29 mouse cellular contexts compared by ENCODE assay signal in genomic region chr7:79588284-79588683, GRCm38 (mm10). TPM values are rescaled to one million over a fixed set of nuclear protein-coding genes. Genes with fewer than 3 reads are reported as not detected.
DNase-seq lines count a peak whose midpoint lies in the region; ATAC-seq lines count a peak whose summit lies in the region.
"Had no signal": no experiment of that assay in that cellular context is flagged by ENCODE, and none has a peak within 500 bp of the region (broad histone marks: within the 10 kb centered on the region; RNA-seq: fewer than 3 reads in every experiment).

No protein-coding gene starts in this region.

- 78% methylated on average over 3 of the region's 3 CpGs for WGBS in forebrain, embryonic 15.5 days
- 80% methylated on average over 3 of the region's 3 CpGs for WGBS in forebrain, embryonic 16.5 days

- H3K4me1 ChIP-seq in forebrain, embryonic 15.5 days = peaks cover 43% of the 10 kb centered on the region
- H3K4me1 ChIP-seq in forebrain, embryonic 16.5 days (replicated peaks; ENCODE audit: control insufficient read depth, insufficient read depth, low read length) = peaks cover 38% of the 10 kb centered on the region

- DNase-seq in retina, postnatal 1 day = peak; percentile 44
- no peak for DNase-seq in retina, embryonic 14.5 days (ENCODE audit: low spot score)
- peak; percentile 6 for DNase-seq in MEL-GATA-1-ER (ENCODE audit: extremely low read depth, low read depth)
- DNase-seq in left cerebral cortex, adult 8-10 months (ENCODE audit: low spot score in 2 of 2) = no peak
- no peak for DNase-seq in testis, postnatal 14 days (ENCODE audit: low spot score)
- no peak for DNase-seq in kidney, adult 18-20 months
- DNase-seq: adrenal gland, adult 2 months; adrenal gland, postnatal 36 days; cerebellum, adult 11 months; cerebellum, adult 9-11 months; gastrocnemius, postnatal 10 days; kidney, postnatal 25 days; lung, postnatal 36 days; spleen, adult 18-20 months; thymus, adult 18-20 months; thymus, postnatal 25 days had no signal

- H3K9ac ChIP-seq in forebrain, embryonic 15.5 days (replicated peaks) = no peak overlapping the region
- H3K9ac ChIP-seq in forebrain, embryonic 16.5 days (replicated peaks; ENCODE audit: low read depth, low read length) = no peak overlapping the region
- H3K9ac ChIP-seq: embryonic facial prominence, embryonic 13.5 days; heart, embryonic 15.5 days; hindbrain, embryonic 12.5 days; limb, embryonic 12.5 days had no signal

- no peak overlapping the region for H3K4me3 ChIP-seq in forebrain, embryonic 15.5 days
- no peak overlapping the region for H3K4me3 ChIP-seq in forebrain, embryonic 16.5 days (replicated peaks; ENCODE audit: low read length)
- H3K4me3 ChIP-seq: embryonic facial prominence, embryonic 13.5 days; heart, embryonic 10.5 days; heart, embryonic 15.5 days; hindbrain, embryonic 12.5 days; limb, embryonic 12.5 days had no signal

- H3K36me3 ChIP-seq in forebrain, embryonic 15.5 days = no peaks in the 10 kb centered on the region
- H3K36me3 ChIP-seq in forebrain, embryonic 16.5 days (ENCODE audit: control insufficient read depth, insufficient read depth) = 0 out of 2 replicates have a peak, but pooled peaks cover 2% of the 10 kb centered on the region
- H3K36me3 ChIP-seq: embryonic facial prominence, embryonic 13.5 days; heart, embryonic 10.5 days; heart, embryonic 15.5 days; hindbrain, embryonic 12.5 days; limb, embryonic 12.5 days had no signal

- no peaks in the 10 kb centered on the region for H3K27me3 ChIP-seq in forebrain, embryonic 15.5 days
- H3K27me3 ChIP-seq in forebrain, embryonic 16.5 days (replicated peaks; ENCODE audit: control insufficient read depth, insufficient read depth, low read length) = no peaks in the 10 kb centered on the region

- ATAC-seq in forebrain, embryonic 15.5 days (replicated peaks) = no peak
- no peak for ATAC-seq in forebrain, embryonic 16.5 days
- ATAC-seq: activated CD4-positive, CD25-positive, alpha-beta regulatory T cell, adult 4 months; intestine, postnatal 0 days had no signal

- H3K9me3 ChIP-seq in forebrain, embryonic 15.5 days = no peaks in the 10 kb centered on the region
- peaks cover 5% of the 10 kb centered on the region; the same call in 1 of the 2 replicates for H3K9me3 ChIP-seq in forebrain, embryonic 16.5 days (ENCODE audit: control insufficient read depth, low read length)
- H3K9me3 ChIP-seq: heart, embryonic 10.5 days; heart, embryonic 15.5 days; hindbrain, embryonic 12.5 days; limb, embryonic 12.5 days had no signal

- H3K27ac ChIP-seq in forebrain, embryonic 15.5 days (replicated peaks) = peak overlapping the region; percentile 96; the same call in 1 of the 2 replicates
- H3K27ac ChIP-seq in forebrain, embryonic 16.5 days (ENCODE audit: low read length) = no peak overlapping the region
- H3K27ac ChIP-seq: embryonic facial prominence, embryonic 13.5 days; heart, embryonic 10.5 days; heart, embryonic 15.5 days; hindbrain, embryonic 12.5 days; limb, embryonic 12.5 days had no signal

- no peak overlapping the region for H3K4me2 ChIP-seq in forebrain, embryonic 15.5 days (replicated peaks)
- no peak overlapping the region for H3K4me2 ChIP-seq in forebrain, embryonic 16.5 days (ENCODE audit: low read length)
- H3K4me2 ChIP-seq: embryonic facial prominence, embryonic 13.5 days; heart, embryonic 15.5 days; hindbrain, embryonic 12.5 days; limb, embryonic 12.5 days; liver, embryonic 11.5 days; midbrain, embryonic 11.5 days had no signal

RNA-seq across cellular contexts. Expression of gene Rhcg, which starts 29.2 kb away (rescaled TPM):
- polyA plus RNA-seq in forebrain, embryonic 15.5 days (2015; fragmentation: Nextera tagmentation; extraction: Ambion mirVana) = 1.8 and 3.9 TPM in 2 replicates
- polyA plus RNA-seq in forebrain, embryonic 16.5 days (2015; fragmentation: Nextera tagmentation; extraction: Ambion mirVana) = 2.5 and 5.1 TPM in 2 replicates
- 1 to 10 TPM; 1.7 to 3.0 (median 2.3) TPM for total RNA-seq in left cerebral cortex, adult 8-10 months (2022)
- total RNA-seq: common myeloid progenitor, adult 5-6 weeks; gastrocnemius, postnatal 10 days; heart, postnatal 25 days had no signal
- polyA plus RNA-seq: activated CD4-positive, CD25-positive, alpha-beta regulatory T cell, adult 4 months; heart, embryonic 10.5 days; heart, embryonic 15.5 days; intestine, postnatal 0 days; limb, embryonic 12.5 days; liver, embryonic 11.5 days had no signal

Comparison
In these comparisons a context has a peak if more than half of its experiments do, and no peak if none do; other contexts are left out.
1. DNase-seq: peak in retina, postnatal 1 day (single experiment) and MEL-GATA-1-ER (single experiment); none in retina, embryonic 14.5 days (single experiment), left cerebral cortex, adult 8-10 months (0 of 2), testis, postnatal 14 days (single experiment) and kidney, adult 18-20 months (single experiment).